Mouse (Mus musculus): Measurements from ENCODE around the gene Sp3.

GRCm38 (mm10) chr2:72915245-72915930 lies 64.9 kb downstream of the Sp3 start:
- TF ChIP-seq POLR2A (IDR thresholded peaks at IDR 0.05; ENCODE audit: borderline replicate concordance, control insufficient read depth, low read depth, low read length): no peak
- TF ChIP-seq CTCF (IDR thresholded peaks at IDR 0.05; ENCODE audit: control insufficient read depth, insufficient read depth, low read length): no peak

Data from bone marrow, adult 2 months (tissue).